Mouse (Mus musculus) adrenal gland, adult (tissue): ENCODE data around the gene Scrn1.
A peak's percentile ranks its signal among the peaks of the same experiment; 100 is the strongest.

Experiments
- DNase-seq, 2 experiments: peaks; one replicate each; pipeline ENCODE4 v3.0.0; 2022 to 2023; ENCODE audit warnings: low spot score in 1 of 2; ENCODE audit not compliant: inconsistent age in 2 of 2

Scrn1 gene

DNA sequence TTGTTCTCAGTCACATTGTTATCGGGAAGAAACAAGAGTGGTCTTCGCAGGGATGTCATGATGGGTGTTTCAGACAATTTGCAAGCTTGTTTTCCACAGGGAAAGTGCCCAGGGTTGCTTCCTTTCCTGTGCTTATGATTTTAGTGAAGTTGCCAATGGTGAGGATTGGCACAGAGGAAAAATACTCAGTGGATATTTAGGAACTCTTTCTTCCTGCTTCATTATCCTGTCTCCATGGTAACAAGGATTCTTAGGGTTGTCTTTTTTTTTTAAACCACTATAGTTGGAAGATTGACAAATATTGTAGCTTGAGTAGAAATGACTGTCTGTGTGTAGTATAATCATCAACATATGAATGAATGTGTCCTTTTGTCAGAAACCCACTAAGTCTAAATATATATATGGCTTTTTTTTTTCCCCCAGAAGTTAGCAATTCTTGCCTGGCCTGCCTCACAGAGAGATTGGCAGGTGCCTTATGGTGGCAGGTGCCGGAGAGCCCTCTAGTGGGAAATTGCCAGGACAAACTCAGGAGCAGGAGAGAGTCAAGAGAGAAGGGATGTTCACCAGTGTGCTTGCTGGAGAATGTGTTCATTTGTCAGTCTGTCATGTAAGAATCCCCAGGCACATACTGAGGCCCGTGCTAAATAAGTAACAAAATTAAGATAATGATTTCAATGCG lies 87.5 kb downstream of the Scrn1 start:
- DNase-seq: peak in 1 of 2 experiments; percentile 70

DNA sequence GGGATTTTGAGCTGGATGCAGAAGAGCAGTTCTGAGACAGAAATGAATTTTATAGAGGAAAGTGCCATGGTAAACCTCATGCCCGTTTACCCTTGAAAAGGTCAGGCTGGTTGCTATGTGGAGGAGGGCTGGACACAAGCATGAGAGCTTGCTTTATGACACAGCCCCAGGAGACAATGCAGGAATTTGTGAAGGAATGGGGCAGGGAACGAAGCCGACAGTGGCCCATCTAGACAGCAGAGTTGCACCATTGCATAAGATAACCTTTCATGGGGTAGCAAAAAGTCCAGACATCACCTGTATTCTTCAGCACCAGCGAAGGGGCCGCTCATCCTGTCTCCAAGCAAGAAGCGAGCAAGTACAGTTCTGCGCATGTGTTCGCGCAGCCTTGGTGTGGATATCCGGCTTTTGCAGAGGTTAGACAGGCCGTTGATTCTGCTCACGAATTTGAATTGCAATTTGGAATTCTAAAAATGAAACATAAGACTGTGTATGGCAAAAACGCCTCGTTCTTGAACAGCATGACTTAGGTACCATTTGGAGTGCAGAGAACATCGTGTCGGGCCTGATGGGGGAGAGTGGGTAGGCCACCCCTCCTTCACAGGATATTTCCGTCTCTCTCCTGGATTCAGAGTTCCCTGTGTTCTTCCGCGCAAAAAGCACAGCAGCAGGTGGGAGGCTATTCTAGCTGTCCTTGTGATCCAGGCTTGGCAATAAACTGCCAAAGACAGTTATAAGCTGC lies 90.2 kb downstream of the Scrn1 start:
- DNase-seq: no peak

DNA sequence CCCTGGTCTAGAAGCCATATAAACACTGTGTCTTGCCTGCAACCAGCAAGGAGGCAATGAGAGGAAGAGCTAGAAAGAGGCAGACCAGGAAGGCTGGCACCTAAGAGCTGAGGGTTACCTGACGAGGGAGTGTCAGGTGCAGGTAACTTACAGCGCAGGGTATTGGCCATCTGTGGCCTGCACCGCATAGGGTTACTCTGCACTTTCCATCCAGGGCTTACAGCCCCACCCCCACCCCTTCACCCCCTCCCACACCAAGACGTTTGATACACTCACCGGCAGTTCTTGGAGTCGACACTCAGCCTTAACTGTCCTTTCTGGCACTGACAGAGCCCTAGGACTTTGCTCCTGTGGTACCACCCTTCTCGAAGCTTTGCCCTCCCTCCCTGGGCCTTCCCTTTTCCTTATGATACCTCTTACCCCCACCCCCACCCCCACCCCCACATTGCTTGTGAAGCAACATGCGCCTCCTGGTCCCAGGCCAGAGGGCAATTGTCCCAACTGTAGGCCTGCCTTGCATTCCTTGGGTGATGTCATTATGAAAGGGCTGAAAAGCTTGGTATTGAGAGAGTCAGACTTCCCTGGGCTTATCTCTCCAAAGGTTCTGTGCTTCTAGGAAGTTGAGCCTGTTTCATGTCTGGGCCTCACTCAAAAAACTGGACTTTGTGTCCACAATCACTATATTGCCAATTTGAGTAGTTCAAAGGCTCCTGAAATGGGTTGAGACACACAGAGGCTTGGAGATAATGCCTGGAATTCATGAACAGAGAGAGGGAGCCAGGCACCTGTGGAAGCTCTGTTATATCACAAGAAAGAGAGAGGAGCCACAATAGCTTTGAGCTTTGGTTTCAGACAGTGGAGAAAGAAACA lies 93.2 kb downstream of the Scrn1 start:
- no peak for DNase-seq

DNA sequence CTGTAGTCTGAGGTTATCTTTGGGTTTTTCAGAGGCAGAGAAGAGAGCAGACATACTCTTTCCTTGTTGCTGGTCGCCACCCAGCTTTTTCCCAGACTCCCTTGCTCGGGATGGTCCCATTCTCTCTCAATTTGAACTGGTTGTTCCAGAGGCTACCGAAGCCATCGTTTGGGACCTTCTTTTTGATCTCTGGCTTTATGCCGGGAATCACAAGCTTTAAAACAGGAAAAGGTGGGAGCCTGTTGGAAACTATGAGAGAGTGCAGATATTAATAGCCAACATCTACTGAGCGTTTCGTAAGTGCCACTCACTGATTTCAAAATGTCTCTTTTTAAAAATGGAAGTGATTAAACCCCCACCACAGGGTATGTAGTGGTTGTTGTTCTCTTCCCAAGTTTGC lies 94.4 kb downstream of the Scrn1 start:
- no peak for DNase-seq

DNA sequence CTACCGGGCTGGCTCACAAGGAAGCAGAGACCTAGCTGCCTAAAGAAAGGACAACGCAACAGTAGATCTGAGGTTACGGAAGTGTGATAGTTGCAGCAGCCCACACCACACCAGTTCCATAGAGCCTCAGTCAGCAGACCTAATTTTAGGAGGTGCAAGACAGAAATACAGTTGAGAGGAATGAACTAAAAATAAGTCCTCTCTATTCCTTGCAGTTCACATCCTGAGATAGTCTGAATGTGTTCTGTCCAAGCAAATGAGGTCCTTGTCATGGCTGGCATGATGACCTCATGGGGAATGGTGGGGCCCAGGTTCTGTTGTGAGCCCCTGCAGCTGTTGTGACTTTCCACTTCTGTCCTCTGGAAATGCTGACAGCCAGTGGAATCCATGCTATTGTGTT lies 98.9 kb downstream of the Scrn1 start:
- no peak for DNase-seq

DNA sequence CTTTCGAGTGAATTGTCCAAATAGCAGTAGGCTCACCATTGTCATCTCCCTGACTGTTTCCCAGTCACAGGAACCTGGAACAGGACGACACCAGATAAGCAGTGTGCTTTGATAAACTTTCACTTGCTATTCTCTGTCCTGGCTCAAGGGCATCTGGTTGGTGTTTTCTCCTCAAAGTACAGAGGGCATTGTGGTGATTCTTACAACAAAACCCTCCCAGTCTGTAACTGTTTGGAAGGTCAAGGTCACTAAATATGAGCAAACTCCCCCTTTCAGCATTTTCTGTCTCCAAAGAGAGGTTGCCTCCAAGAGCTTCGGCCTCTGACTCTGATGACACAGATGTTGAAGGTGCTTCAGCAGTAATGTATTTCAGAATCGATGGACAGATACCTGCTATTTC lies 101.4 kb downstream of the Scrn1 start:
- peak; percentile 53 for DNase-seq

DNA sequence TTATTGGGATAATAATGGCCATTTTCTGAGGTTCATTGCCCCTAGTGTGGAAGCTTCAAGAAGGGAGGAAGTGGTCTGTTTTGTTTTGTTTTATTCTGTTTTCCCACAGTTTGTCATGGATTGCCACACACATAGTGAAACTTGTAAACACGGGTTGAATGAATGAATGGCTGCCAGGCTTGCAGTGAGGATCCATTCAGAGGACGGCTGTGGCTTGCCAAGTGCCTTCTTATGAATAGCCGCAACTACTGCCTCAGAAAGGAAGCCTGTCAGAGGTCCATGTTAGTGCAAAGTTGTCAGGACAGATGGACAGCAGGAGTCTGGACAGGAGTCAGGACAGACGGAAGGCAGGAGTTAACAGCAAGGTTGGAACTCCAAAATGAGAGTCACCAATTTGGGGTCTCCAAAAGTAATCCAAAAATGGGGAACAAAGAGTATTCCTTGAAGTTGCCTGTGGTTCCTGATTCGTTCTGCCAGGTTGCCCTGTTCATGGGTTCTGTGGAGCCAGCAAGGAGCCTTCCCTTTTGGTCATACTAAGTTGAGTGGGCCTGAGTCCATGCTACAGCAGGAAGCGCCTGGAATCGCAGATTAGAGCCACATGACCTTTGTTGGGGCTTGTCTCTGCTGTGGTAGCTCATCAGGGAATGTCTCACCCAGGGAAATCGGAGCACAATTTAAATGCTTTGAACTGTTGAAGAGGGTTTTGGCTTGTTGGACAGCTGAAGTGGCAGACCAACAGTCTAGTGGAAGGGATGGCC lies 102.4 kb downstream of the Scrn1 start:
- peak in 1 of 2 experiments; percentile 39 for DNase-seq

DNA sequence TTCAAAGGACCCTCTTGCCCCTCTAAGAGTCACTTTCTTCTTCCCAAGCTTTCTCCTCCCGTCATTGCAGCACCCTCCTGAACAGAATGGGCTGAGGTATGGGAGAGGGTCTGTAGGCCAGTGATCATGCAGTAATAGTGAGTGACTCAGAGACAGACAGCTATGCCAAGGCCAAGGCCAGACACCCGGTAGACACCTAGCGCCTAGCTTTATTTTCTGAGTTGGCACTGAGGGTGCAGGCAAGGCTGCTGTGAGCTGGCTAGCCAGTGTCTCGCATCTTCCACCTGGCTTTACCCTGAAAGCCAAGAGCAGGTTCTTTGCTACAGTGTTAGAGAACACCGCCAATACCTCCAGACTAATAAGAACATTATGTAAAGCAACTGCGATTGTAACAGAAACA lies 103.5 kb downstream of the Scrn1 start:
- DNase-seq: peak; percentile 69 to 79

DNA sequence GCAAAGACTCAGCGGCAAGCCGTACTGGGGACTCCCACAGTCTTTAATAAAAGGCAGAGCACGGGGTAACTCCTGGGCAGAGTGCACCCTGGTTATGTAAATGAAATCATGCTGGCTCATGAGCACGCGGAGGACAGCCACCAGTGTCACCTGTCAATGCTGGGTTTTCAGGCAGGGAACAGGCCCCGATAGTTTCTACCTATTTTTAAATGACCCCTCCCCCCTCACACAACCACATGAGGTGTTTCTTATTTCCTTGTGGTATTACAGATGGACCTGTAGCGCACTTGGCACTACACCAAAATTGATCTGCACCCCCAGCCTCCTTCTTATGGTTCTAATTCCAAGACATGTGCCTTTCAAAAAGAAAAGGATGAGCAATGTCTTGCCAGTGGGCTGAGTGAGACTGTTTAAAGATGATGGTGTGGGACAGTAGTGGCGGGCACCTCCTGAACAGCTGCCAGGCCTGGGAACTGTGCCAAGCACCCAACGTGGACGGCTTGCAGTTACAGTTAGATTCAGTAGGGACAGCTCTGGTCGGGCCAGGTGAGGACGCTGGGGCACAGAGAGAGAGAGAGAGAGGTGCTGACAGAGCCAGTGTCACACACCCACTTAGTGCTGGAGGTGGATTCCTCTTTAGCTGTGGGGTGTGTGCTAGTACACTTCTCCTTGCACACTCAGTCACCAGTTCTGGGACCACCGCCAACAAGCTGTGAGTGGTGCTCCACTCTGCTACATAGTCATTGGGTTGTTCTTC lies 105.2 kb downstream of the Scrn1 start:
- peak; percentile 45 to 73 for DNase-seq

DNA sequence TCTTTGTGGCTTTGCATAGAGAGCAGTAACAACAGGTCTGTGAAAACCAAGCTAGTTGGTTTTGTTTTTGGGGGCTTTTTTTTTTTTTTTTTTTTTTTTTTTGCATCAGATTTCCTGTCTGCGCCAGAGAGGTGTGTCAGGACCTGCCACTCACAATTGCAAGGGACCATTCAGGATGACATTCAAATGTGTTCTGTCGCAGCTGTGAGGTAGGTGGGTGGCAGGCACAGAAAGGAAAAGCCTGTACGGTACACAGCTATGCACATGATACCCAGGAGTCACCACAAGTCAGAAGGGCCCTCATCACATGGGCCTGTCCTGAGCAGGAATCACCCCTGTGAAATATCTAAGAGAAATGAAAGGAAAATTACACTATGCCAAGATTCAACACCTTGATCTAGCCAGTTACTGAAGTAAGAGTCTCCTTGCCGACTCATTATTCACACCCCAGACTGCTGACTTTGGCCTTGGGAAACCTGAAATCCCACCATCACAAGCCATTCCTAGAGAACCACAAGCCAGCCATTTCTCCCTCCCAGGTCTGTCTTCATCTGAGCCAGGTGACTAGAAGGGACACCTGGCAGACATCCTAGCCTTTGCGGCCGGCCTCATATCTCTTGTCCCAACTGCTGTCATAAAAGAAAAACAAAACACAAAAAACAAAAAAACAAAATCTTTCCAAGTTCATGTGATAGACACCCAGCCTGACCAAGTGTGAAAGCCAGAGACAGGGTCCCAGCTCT lies 105.9 kb downstream of the Scrn1 start:
- no peak for DNase-seq

DNA sequence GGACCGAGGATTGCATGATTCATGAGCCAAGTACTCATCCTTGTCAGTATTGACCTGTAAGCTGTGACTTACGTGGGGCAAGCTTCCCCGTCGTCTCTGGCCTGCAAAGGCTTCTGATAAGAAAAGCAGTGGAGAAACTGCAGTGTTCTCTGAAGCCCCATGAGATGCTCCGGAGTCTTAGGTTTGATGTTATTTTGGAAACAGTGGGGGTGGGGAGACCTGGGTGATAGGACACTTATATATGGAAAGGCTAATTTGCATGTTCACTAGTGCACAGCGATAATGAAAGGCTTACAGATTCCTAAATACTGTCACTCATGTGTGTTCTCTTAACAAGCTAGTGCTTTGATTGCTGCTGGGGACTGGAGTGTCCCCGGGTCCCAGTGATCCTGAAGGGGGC lies 106.6 kb downstream of the Scrn1 start:
- peak in 1 of 2 experiments; percentile 49 for DNase-seq
